Mouse (Mus musculus): ENCODE measurements around the gene Slc7a5.
A peak's percentile ranks its signal among the peaks of the same experiment; 100 is the strongest.

DNA sequence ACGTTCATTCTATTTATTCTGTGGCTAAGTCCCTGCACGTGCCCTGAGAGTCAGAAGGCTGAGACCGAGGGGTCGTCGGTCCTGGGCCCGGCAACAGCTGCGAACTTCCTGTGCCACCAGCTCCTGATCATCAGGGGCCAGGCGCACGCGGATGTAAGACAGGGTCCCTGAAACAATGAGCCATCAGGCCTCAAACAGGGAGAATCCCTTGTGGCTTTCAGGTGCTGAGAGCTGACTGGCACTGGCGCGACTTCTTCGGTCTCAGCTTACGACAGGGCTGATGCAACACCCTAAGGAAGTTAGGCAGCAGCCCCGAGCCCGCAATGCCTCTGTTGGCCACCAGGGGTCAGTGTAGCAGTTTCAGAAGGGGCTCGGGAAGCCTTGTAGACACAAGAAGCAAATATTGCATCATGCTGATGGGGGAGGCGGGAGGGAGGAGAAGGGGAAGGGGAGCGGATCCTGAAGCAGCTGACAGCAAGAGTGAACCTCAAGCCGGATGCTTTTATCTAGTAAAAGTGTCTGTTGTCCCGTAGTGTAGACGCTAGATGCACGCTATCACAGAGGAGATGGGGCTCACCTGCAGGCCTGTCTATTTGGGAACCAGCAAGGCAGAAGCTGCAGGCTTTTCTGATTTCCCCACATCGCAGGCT is 56.5 kb downstream of the Slc7a5 start:
- TF ChIP-seq CTCF (conservative IDR thresholded peaks at IDR 0.05; ENCODE audit: insufficient read depth, insufficient read length, low read depth, low read length) (peak; percentile 94), POLR2A (IDR thresholded peaks at IDR 0.05; ENCODE audit: low read depth, low read length) (no peak)
